Mouse (Mus musculus) brain, embryonic 14.5 days (tissue): ENCODE measurements around the gene Kansl1l.

Experiments used
- CTCF ChIP-seq: fragments of 200-500 bp; IDR thresholded peaks from 2 replicates; pipeline ENCODE4 v1.5.1; 2012; ENCODE audit warnings: inconsistent platforms, mild to moderate bottlenecking, moderate library complexity, borderline replicate concordance; ENCODE audit not compliant: insufficient read depth, insufficient read length; ENCODE audit errors: extremely low read depth
- POLR2A ChIP-seq: fragments of 200-500 bp; IDR thresholded peaks from 2 replicates; pipeline ENCODE4 v1.6.1; 2012; ENCODE audit warnings: mild to moderate bottlenecking, inconsistent platforms, borderline replicate concordance; ENCODE audit not compliant: poor library complexity, insufficient read depth, insufficient read length, severe bottlenecking; ENCODE audit errors: extremely low read depth

GRCm38 (mm10) chr1:66682974-66683373 lies 134.4 kb downstream of the Kansl1l start:
- TF ChIP-seq CTCF (no peak), POLR2A (no peak)
